In the genomic region with DNA sequence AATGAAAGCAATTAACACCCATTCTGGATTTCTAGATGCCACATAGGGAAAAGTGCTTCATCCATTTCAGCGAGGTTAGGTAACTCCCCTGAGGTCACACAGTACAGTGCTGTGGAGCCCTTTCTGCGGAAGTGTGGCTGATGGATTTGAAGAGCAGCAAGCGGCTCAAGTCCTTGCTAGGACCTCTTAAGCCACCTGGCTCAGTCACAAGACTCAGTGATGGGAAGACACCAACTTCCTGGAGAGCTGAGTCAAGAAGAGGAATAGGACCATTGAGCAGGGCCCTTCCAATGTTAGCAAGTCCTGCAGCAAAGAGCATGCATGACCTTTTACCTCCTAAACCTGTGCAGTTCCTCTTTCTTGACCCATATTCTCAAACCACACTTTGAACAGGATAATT, we compare ENCODE assay signal across 8 mouse cellular contexts. TPM values are rescaled to one million over a fixed set of nuclear protein-coding genes. Genes with fewer than 3 reads are reported as not detected.
DNase-seq lines count a peak whose midpoint lies in the region; ATAC-seq lines count a peak whose summit lies in the region.

No protein-coding gene starts in this region.

- ATAC-seq in kidney, embryonic 14.5 days (ENCODE audit: low FRiP score, low TSS enrichment): no peak
- ATAC-seq in forebrain, embryonic 16.5 days: no peak
- peak; percentile 30 for ATAC-seq in megakaryocyte progenitor cell, adult 5-6 weeks (replicated peaks; ENCODE audit: poor library complexity)

- H3K27me3 ChIP-seq in kidney, embryonic 14.5 days (ENCODE audit: control insufficient read depth, insufficient read depth, low read length): peaks cover 36% of the 10 kb centered on the region
- peaks cover 6% of the 10 kb centered on the region; the same call in 1 of the 2 replicates for H3K27me3 ChIP-seq in forebrain, embryonic 16.5 days (replicated peaks; ENCODE audit: control insufficient read depth, insufficient read depth, low read length)

- H3K9ac ChIP-seq in kidney, embryonic 14.5 days (ENCODE audit: low read depth, low read length): no peak overlapping the region
- peak overlapping the region; percentile 97 for H3K9ac ChIP-seq in forebrain, embryonic 16.5 days (replicated peaks; ENCODE audit: low read depth, low read length)

- DNase-seq in kidney, postnatal 36 days: no peak
- peak; percentile 21 for DNase-seq in ZHBTc4 (ENCODE audit: low read depth, low spot score)
- no peak for DNase-seq in adrenal gland, postnatal 14 days
- DNase-seq in thymus, adult 18-20 months: no peak
- DNase-seq in kidney, postnatal 10 days: no peak

- H3K27ac ChIP-seq in kidney, embryonic 14.5 days (ENCODE audit: low read depth, low read length): no peak overlapping the region
- H3K27ac ChIP-seq in forebrain, embryonic 16.5 days (ENCODE audit: low read length): peak overlapping the region; percentile 90

- no peaks in the 10 kb centered on the region for H3K9me3 ChIP-seq in kidney, embryonic 14.5 days (ENCODE audit: control insufficient read depth, low read length)
- no peaks in the 10 kb centered on the region for H3K9me3 ChIP-seq in forebrain, embryonic 16.5 days (ENCODE audit: control insufficient read depth, low read length)

- WGBS in kidney, embryonic 14.5 days: 73% methylated on average over 3 of the region's 3 CpGs
- 65% methylated on average over 3 of the region's 3 CpGs for WGBS in forebrain, embryonic 16.5 days

- no peak overlapping the region; the same call in 1 of the 2 replicates for H3K4me3 ChIP-seq in kidney, embryonic 14.5 days (ENCODE audit: low read length)
- peak overlapping the region; percentile 83 for H3K4me3 ChIP-seq in forebrain, embryonic 16.5 days (replicated peaks; ENCODE audit: low read length)

- H3K4me2 ChIP-seq in kidney, embryonic 14.5 days (replicated peaks; ENCODE audit: low read depth, low read length): peak overlapping the region; percentile 99
- H3K4me2 ChIP-seq in forebrain, embryonic 16.5 days (ENCODE audit: low read length): peak overlapping the region; percentile 95

- H3K4me1 ChIP-seq in kidney, embryonic 14.5 days (ENCODE audit: control insufficient read depth, insufficient read depth, low read length): no peaks in the 10 kb centered on the region
- peaks cover 28% of the 10 kb centered on the region for H3K4me1 ChIP-seq in forebrain, embryonic 16.5 days (replicated peaks; ENCODE audit: control insufficient read depth, insufficient read depth, low read length)

- no peaks in the 10 kb centered on the region for H3K36me3 ChIP-seq in kidney, embryonic 14.5 days (ENCODE audit: control insufficient read depth, insufficient read depth, low read length)
- no peaks in the 10 kb centered on the region for H3K36me3 ChIP-seq in forebrain, embryonic 16.5 days (ENCODE audit: control insufficient read depth, insufficient read depth)

RNA-seq across cellular contexts. Expression of gene Shtn1, which starts 1.5 kb away (rescaled TPM):
- 1.1 and 2.3 TPM in 2 replicates for polyA plus RNA-seq in kidney, embryonic 14.5 days (2014; fragmentation: Nextera tagmentation; extraction: Ambion mirVana)
- polyA plus RNA-seq in forebrain, embryonic 16.5 days (2015; fragmentation: Nextera tagmentation; extraction: Ambion mirVana): 78.5 and 86.5 TPM in 2 replicates
- total RNA-seq in megakaryocyte progenitor cell, adult 5-6 weeks (2015): 0.42 and 0.71 TPM in 2 replicates
- total RNA-seq in megakaryocyte progenitor cell, adult 5-6 weeks (2017): 1.1 and 1.3 TPM in 2 replicates
- 10.9 and 11.7 TPM in 2 replicates for total RNA-seq in adrenal gland, postnatal 14 days (2021)
